Mouse (Mus musculus) hindbrain, embryonic 15.5 days (tissue): Measurements from ENCODE around the gene Csrp1. TPM values are rescaled to one million over a fixed set of nuclear protein-coding genes. Genes with fewer than 3 reads are reported as not detected.

Source experiments
- ATAC-seq: fragments of 200-750 bp; cut with Nextera tagmentation; 2 replicates; pipeline ENCODE4 v1.8.0; 2017; ENCODE audit warnings: low read depth, moderate number of reproducible peaks, moderate TSS enrichment; ENCODE audit not compliant: low FRiP score
- H3K27ac ChIP-seq: fragments of 300-500 bp; sonication (generic); replicated peaks from 2 replicates; pipeline ENCODE4 v1.5.1; 2015; ENCODE audit warnings: mild to moderate bottlenecking, inconsistent platforms
- H3K27me3 ChIP-seq: fragments of 300-500 bp; sonication (generic); 2 replicates; pipeline ENCODE4 v1.6.1; 2015; ENCODE audit warnings: control low read depth, inconsistent platforms
- H3K36me3 ChIP-seq: fragments of 300-500 bp; sonication (generic); 2 replicates; pipeline ENCODE4 v1.6.1; 2015; ENCODE audit warnings: control low read depth, inconsistent platforms
- H3K4me1 ChIP-seq: fragments of 300-500 bp; sonication (generic); replicated peaks from 2 replicates; pipeline ENCODE4 v1.6.1; 2015; ENCODE audit warnings: control low read depth, inconsistent platforms
- H3K4me2 ChIP-seq: fragments of 300-500 bp; sonication (generic); 2 replicates; pipeline ENCODE4 v1.6.1; 2015; ENCODE audit warnings: moderate library complexity, mild to moderate bottlenecking, inconsistent platforms
- H3K4me3 ChIP-seq: fragments of 300-500 bp; sonication (generic); 2 replicates; pipeline ENCODE4 v1.5.1; 2015; ENCODE audit warnings: mild to moderate bottlenecking, inconsistent platforms
- H3K9ac ChIP-seq: fragments of 300-500 bp; sonication (generic); 2 replicates; pipeline ENCODE4 v1.6.1; 2015; ENCODE audit warnings: inconsistent platforms
- H3K9me3 ChIP-seq: fragments of 300-500 bp; sonication (generic); 2 replicates; pipeline ENCODE4 v1.6.1; 2016; ENCODE audit warnings: control low read depth, inconsistent platforms
- WGBS: fragments of 180-500 bp; shearing (Covaris S2); methylation state at CpG from one replicate; pipeline ENCODE4 v1.1.7; 2015; 5-methylcytosine and 5-hydroxymethylcytosine counted together
- polyA plus RNA-seq: library from polyadenylated mRNA; unstranded; fragments of >200 nt; fragmentation: Nextera tagmentation; extraction: Ambion mirVana; gene quantifications from 2 replicates; pipeline ENCODE4 v1.2.1, GENCODE M21; 2015

The Csrp1 gene
- 17.7 and 19.6 TPM in 2 replicates for polyA plus RNA-seq

DNA sequence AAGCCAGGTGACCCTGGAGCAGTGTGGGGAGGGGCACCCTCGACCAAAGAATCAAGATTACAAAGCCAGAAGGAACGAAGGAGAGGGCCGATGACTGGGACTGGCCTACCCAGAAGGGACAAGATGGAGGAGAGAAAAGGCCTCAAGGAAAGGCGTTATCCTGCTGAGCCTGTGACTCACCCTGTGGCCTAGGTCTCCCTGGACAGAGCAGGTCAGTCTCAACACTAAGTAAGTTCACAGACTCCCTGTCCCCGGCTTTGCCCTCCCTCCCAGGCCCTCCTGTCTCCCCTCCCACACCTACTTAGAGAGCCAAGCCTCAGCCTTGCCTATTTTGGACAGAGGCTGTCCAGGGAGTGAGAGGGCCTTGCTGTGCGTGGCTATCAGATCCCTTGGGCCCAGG is at the start of gene Csrp1:
TSS of gene Csrp1 (plus strand) at position 79 of the 400 bp plus-strand sequence.
- no peak for ATAC-seq
- no peak within 1 kb of the TSS for H3K4me2 ChIP-seq
- H3K4me1 ChIP-seq = 0 out of 2 replicates have a peak, but pooled peaks cover 2% of the 10 kb centered on the region
- no peaks in the 10 kb centered on the region for H3K9me3 ChIP-seq
- H3K9ac ChIP-seq = no peak within 1 kb of the TSS
- H3K27me3 ChIP-seq = no peaks in the 10 kb centered on the region
- WGBS = 79% methylated on average over 6 of the region's 6 CpGs
- no peak within 1 kb of the TSS for H3K4me3 ChIP-seq
- H3K36me3 ChIP-seq = no peaks in the 10 kb centered on the region
- H3K27ac ChIP-seq = no peak within 1 kb of the TSS

DNA sequence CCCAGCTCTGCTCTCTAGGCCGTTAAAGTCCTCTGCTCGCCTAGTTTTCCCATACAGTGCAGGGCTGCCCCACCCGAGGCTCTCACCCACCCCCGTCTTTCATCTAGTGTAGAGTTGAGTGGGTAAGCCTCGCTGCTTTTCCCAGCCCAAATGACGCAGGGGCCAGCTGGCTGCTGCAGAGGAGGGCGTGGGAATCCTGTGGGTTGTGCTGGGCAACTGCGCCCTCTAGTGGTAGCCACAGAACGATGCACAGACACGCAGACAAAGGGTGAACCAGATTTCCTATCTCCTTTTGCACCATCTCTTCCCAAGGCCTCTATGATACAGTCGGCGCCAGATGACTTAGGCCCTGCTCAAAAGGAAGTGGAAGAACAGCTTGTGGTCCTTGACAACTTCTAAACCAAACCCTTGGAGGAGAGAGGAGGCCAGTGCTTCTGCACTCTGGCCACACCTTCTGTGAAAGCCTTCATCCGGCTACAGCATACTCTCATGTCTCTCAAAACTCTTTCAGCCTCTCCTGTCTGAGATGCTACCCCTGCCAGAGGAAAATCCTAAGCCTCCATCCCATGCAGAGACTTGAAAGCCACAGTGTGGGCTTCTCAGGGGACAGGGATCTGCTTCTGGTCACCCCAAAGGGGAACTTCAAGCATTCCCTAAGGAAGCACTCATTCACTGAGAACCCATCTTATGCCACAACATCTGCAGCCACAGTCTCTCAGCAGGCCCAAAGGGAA is 49.3 kb upstream of the Csrp1 start:
- H3K9me3 ChIP-seq = no peaks in the 10 kb centered on the region
- H3K27ac ChIP-seq = peak overlapping the region; percentile 36; the same call in 1 of the 2 replicates
- peak; percentile 87 for ATAC-seq
- H3K27me3 ChIP-seq = no peaks in the 10 kb centered on the region
- 9% methylated on average over 13 of the region's 13 CpGs for WGBS
- no peak overlapping the region for H3K4me3 ChIP-seq
- H3K36me3 ChIP-seq = no peaks in the 10 kb centered on the region
- 0 out of 2 replicates have a peak overlapping the region, but pooled peaks have one; percentile 39 for H3K9ac ChIP-seq
- H3K4me1 ChIP-seq = peaks cover 35% of the 10 kb centered on the region
- peak overlapping the region; percentile 51 for H3K4me2 ChIP-seq

DNA sequence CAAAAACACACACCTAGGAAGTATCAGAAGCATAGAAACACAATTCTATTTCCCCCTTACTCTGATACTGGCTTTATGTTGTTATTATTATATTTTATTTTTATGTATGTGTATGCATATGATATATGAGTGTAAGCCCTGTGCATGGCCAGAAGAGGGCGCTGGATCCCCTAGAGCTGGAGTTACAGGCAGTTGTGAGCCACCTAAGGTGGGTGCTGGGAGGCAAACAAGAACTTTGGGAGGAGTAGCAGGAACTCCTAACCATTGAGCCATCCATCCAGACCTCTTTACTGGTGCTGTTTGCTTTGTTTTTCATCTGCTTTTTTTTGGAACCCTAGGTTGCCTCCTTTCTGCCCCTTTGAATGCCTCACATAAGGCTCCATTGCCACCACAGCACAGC is 48.5 kb upstream of the Csrp1 start:
- no peak for ATAC-seq
- 40% methylated on average over 1 of the region's 1 CpGs for WGBS

DNA sequence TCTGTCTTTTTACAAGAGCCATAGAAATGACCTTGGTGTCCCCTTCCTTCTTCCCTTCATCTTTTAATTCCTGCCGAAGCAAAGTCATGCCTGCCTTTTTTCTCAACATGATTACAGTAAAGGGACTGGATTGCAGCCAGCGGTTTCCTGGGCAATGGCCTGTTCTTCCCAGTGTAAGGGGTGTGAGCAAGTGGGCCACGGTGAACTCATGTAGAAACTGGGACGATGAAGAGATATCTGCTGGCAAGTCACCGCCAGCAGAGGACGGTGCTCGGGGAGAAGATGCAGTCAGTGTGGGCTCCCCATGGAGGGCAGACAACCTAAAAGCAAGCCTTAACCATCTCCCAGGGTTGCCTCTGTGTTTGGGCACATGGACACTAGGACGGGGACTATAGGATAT is 47.9 kb upstream of the Csrp1 start:
- no peak overlapping the region for H3K4me2 ChIP-seq
- H3K4me3 ChIP-seq = no peak overlapping the region
- H3K9me3 ChIP-seq = no peaks in the 10 kb centered on the region
- no peaks in the 10 kb centered on the region for H3K27me3 ChIP-seq
- whole genome bisulfite sequencing = 55% methylated on average over 8 of the region's 8 CpGs
- H3K4me1 ChIP-seq = peaks cover 37% of the 10 kb centered on the region
- ATAC-seq = no peak
- H3K27ac ChIP-seq = 0 out of 2 replicates have a peak overlapping the region, but pooled peaks have one; percentile 5
- H3K9ac ChIP-seq = no peak overlapping the region
- no peaks in the 10 kb centered on the region for H3K36me3 ChIP-seq

More for the DNA sequence above, 48.5 kb upstream of the Csrp1 start:
- no peaks in the 10 kb centered on the region for H3K9me3 ChIP-seq
- H3K27me3 ChIP-seq = no peaks in the 10 kb centered on the region
- no peak overlapping the region for H3K9ac ChIP-seq
- no peak overlapping the region for H3K4me3 ChIP-seq
- H3K4me2 ChIP-seq = no peak overlapping the region
- H3K27ac ChIP-seq = no peak overlapping the region
- H3K4me1 ChIP-seq = peaks cover 32% of the 10 kb centered on the region
- H3K36me3 ChIP-seq = no peaks in the 10 kb centered on the region

DNA sequence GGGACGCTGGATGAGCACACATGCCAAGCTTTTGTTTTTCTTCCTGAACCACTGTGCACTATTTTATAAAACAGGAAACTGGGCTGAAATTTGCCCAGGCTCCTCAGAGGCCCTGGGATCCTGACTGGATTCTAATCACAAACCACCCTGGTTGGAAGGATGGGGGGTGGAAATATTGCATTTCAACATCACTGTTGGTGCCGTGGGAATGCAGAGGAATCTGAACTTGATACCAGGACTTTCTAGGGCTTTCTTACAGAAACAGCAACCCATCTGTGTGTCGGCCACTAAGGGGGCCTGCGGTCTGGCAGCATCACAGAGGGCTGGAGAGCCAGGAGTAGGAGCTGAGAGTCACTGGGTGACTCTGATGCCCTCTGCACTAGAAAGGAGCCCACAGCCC is 47.5 kb upstream of the Csrp1 start:
- no peak for ATAC-seq
- WGBS = 76% methylated on average over 4 of the region's 4 CpGs
- Histone ChIP-seq H3K9ac (no peak overlapping the region), H3K27ac (0 out of 2 replicates have a peak overlapping the region, but pooled peaks have one; percentile 5), H3K4me3 (no peak overlapping the region), H3K27me3 (no peaks in the 10 kb centered on the region), H3K4me1 (peaks cover 39% of the 10 kb centered on the region), H3K4me2 (no peak overlapping the region), H3K36me3 (no peaks in the 10 kb centered on the region), H3K9me3 (no peaks in the 10 kb centered on the region)

DNA sequence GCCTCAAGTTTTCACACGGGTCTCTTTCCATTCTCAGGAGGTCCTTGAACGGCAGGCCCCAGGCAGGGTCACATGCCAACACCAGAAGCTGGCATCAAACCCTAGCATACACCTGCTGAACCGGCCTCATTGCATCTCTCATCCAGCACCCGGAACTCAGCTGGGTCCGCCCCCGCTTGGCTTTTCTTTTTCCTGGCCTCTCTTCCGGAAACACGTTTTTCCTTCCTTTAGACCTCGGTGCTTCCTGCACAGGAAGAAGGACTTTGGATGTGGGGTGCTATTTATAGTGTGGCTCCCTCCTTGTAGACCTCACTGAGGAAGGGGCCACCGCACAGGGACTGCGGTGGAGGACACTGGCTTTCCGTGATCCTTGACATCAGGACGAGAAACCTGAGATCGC is 46.4 kb upstream of the Csrp1 start:
- WGBS = 80% methylated on average over 14 of the region's 14 CpGs
- Histone ChIP-seq H3K9me3 (no peaks in the 10 kb centered on the region), H3K4me1 (peaks cover 42% of the 10 kb centered on the region), H3K27ac (no peak overlapping the region), H3K9ac (no peak overlapping the region), H3K4me2 (no peak overlapping the region), H3K36me3 (no peaks in the 10 kb centered on the region), H3K27me3 (no peaks in the 10 kb centered on the region), H3K4me3 (no peak overlapping the region)
- ATAC-seq = no peak

DNA sequence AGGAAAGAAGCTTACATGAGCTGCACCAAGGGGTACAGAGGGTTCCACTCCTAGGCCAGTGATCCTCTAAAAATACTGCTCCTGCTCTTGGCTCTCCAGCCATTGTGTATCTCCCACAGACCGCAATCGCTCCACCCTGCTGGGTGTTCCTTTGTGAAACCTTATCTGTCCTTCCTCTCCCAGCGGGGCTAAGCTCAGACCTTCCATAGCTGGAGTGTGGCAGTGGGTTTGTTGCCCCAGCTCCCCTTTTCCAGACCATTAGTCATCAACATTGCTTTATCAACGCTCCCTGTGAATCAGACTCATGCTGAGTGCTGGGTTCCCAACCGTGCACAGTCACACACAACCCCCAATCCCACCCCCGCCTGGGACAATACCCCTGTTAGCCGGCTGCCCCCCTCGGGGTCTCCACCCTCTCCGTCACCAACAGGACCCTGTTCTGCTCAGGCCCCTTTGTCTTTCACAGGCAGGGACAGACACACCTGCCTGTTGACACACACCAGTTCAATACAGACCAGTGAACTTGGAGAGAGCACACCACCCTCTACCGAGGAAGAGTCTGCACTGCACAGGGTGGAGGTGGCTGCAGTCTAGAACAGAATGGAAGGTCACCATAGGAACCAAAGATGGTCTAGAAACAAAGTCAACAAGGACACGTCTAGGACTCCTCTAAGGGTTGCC is 44.3 kb upstream of the Csrp1 start:
- Histone ChIP-seq H3K9ac (no peak overlapping the region), H3K27ac (no peak overlapping the region), H3K36me3 (no peaks in the 10 kb centered on the region), H3K4me1 (peaks cover 27% of the 10 kb centered on the region), H3K4me2 (no peak overlapping the region), H3K9me3 (no peaks in the 10 kb centered on the region), H3K27me3 (no peaks in the 10 kb centered on the region), H3K4me3 (no peak overlapping the region)
- ATAC-seq = no peak
- 24% methylated on average over 11 of the region's 11 CpGs for WGBS

DNA sequence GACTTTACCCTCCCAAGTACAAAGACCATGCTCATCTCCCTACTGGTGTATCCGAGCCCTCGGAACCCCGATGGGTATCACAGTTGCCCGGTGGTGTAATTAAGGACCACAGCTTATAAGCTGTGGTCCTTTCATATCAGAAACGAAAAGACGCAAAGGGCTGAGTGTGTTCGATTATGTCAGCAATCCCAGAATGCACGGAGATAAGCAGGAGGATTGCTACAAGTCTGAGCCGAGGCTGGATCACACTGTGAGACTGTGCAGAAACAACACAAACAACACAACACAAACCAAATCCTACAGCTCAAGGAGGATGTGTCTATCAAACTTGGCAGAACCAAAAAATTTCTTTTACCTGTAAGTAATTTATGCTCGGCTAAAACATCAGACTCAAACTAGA is 43.6 kb upstream of the Csrp1 start:
- 81% methylated on average over 10 of the region's 10 CpGs for WGBS
- H3K4me1 ChIP-seq = peaks cover 26% of the 10 kb centered on the region
- H3K9me3 ChIP-seq = no peaks in the 10 kb centered on the region
- no peak overlapping the region for H3K4me2 ChIP-seq
- H3K27ac ChIP-seq = no peak overlapping the region
- H3K27me3 ChIP-seq = no peaks in the 10 kb centered on the region
- H3K36me3 ChIP-seq = no peaks in the 10 kb centered on the region
- H3K9ac ChIP-seq = no peak overlapping the region
- ATAC-seq = no peak
- no peak overlapping the region for H3K4me3 ChIP-seq

DNA sequence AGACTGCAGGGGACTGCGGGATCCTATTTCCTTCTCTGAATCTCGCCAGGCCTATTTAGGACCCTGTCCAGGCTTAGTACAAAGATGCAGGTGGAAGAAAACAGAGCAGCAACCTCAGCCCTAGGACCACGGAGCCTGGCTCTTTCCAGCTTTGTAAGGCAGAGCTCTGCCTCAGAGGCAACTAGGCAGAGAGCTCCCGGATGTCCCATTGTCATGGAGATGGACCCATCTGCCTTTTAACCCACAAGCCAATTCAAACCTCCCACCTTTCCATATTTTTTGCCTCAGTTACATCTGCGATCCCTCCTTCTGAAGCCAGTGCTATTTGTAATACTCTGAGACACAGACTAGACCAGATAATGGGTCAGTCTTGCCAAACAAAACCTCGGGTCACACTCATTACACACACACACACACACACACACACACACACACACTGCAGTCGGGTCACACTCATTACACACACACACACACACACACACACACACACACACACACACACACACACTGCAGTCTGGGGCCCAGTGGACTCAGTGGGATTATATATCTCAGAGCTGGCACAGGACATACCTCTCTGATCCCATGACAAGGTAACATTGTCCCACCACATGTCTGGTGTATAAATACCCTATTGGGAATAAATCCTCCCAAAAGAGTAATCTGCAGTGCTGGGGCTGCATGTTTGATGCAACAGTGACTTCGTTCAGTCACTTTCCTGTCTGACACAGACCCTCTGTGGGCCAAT is 42.8 kb upstream of the Csrp1 start:
- no peaks in the 10 kb centered on the region for H3K27me3 ChIP-seq
- no peaks in the 10 kb centered on the region for H3K36me3 ChIP-seq
- H3K27ac ChIP-seq = no peak overlapping the region
- ATAC-seq = no peak
- 34% methylated on average over 8 of the region's 8 CpGs for WGBS
- H3K9me3 ChIP-seq = no peaks in the 10 kb centered on the region
- no peak overlapping the region for H3K4me3 ChIP-seq
- no peak overlapping the region for H3K9ac ChIP-seq
- no peak overlapping the region for H3K4me2 ChIP-seq
- H3K4me1 ChIP-seq = peaks cover 25% of the 10 kb centered on the region

DNA sequence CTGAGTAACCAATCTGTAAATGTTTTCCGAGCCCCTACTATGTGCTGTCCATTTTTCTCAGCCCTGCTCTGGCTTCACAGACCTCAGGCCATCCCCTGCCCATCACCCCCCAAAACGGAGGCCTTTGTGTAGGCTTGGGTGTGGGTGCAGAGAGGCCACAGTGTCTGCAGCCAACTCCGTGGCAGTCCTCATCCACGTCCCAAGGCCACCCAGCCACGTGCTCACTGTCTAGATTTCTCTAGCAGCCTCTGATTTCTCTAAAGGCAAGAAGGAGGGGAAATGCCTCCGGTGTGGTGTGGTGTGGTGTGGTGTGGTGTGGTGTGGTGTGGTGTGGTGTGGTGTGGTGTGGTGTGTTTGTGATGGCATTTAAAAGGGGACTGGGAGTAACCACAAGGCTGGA is 41.7 kb upstream of the Csrp1 start:
- H3K27ac ChIP-seq = no peak overlapping the region
- no peak overlapping the region for H3K9ac ChIP-seq
- H3K27me3 ChIP-seq = no peaks in the 10 kb centered on the region
- H3K4me2 ChIP-seq = no peak overlapping the region
- ATAC-seq = no peak
- no peaks in the 10 kb centered on the region for H3K36me3 ChIP-seq
- no peaks in the 10 kb centered on the region for H3K9me3 ChIP-seq
- H3K4me3 ChIP-seq = no peak overlapping the region
- WGBS = 86% methylated on average over 6 of the region's 6 CpGs
- H3K4me1 ChIP-seq = peaks cover 19% of the 10 kb centered on the region

DNA sequence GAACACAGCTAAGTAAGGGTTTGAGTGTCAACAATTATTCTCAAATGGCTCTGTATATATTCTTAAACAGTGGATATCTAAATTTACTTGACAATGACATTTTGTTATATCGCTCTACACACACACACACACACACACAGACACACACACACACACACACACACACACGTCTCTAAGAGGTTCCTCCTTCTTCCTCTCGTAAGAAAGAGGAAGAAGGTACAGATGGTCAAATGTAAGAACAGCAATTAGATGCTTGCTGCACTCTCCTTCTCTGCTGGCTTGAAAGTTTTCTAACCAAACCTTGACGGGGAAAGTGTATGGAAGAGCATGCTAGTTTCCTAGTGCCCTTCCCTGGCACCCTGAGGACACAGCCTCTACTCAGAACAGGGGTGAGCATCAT is 39.1 kb upstream of the Csrp1 start:
- H3K4me2 ChIP-seq = no peak overlapping the region
- 0 out of 2 replicates have a peak, but pooled peaks have one; percentile 27 for ATAC-seq
- H3K27me3 ChIP-seq = no peaks in the 10 kb centered on the region
- no peak overlapping the region for H3K9ac ChIP-seq
- 78% methylated on average over 4 of the region's 4 CpGs for WGBS
- H3K4me1 ChIP-seq = peaks cover 22% of the 10 kb centered on the region
- H3K9me3 ChIP-seq = no peaks in the 10 kb centered on the region
- no peak overlapping the region for H3K4me3 ChIP-seq
- H3K36me3 ChIP-seq = no peaks in the 10 kb centered on the region
- peak overlapping the region; percentile 58 for H3K27ac ChIP-seq

DNA sequence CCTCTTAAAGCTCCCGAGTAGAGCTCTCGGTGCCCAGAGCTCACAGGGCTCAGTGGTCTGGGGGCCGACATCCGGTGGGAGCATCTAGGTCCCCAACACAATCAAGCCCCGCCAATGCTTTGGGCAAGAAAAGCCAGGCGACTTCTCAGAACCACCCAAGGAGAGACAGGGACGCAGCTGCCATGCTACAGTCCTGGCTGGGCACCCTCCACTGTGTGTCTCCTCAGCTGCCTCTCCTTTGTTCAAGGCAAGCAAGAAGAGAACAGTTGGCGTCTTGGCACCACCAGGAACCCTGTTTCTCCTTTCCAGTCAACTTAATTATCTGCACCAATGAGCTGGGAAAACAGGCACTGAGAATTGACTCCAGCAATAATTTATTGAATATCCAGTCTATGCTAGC is 38.7 kb upstream of the Csrp1 start:
- no peaks in the 10 kb centered on the region for H3K36me3 ChIP-seq
- no peaks in the 10 kb centered on the region for H3K27me3 ChIP-seq
- H3K4me1 ChIP-seq = peaks cover 22% of the 10 kb centered on the region
- peak overlapping the region; percentile 58 for H3K27ac ChIP-seq
- no peak overlapping the region for H3K4me2 ChIP-seq
- no peak overlapping the region for H3K4me3 ChIP-seq
- ATAC-seq = 0 out of 2 replicates have a peak, but pooled peaks have one; percentile 51
- no peaks in the 10 kb centered on the region for H3K9me3 ChIP-seq
- 49% methylated on average over 8 of the region's 8 CpGs for WGBS
- no peak overlapping the region for H3K9ac ChIP-seq
